Mouse (Mus musculus) kidney, adult 2 months (tissue): ENCODE measurements around the gene Slain2. TPM values are rescaled to one million over a fixed set of nuclear protein-coding genes. Genes with fewer than 3 reads are reported as not detected.
A peak's percentile ranks its signal among the peaks of the same experiment; 100 is the strongest.

Source experiments
- DNase-seq: peaks from one replicate; pipeline ENCODE4 v3.0.0; 2021
- H3K27ac ChIP-seq: fragments of 200-500 bp; 2 replicates; pipeline ENCODE4 v1.5.1; 2012; ENCODE audit warnings: low read depth, low read length, control low read depth, inconsistent platforms; ENCODE audit not compliant: insufficient read depth
- H3K27me3 ChIP-seq: fragments of 200-500 bp; replicated peaks from 2 replicates; pipeline ENCODE4 v1.6.1; 2012; ENCODE audit warnings: mild to moderate bottlenecking, moderate library complexity, low read length, inconsistent platforms; ENCODE audit not compliant: control insufficient read depth, insufficient read depth
- H3K36me3 ChIP-seq: fragments of 200-500 bp; 2 replicates; pipeline ENCODE4 v1.6.1; 2012; ENCODE audit warnings: mild to moderate bottlenecking, moderate library complexity, low read length, inconsistent platforms; ENCODE audit not compliant: control insufficient read depth, insufficient read depth
- H3K4me1 ChIP-seq: fragments of 200-500 bp; 2 replicates; pipeline ENCODE4 v1.6.1; 2011; ENCODE audit warnings: low read length; ENCODE audit not compliant: control insufficient read depth, insufficient read depth
- H3K4me3 ChIP-seq: fragments of 200-500 bp; 2 replicates; pipeline ENCODE4 v1.5.1; 2011; ENCODE audit warnings: mild to moderate bottlenecking, low read depth, low read length, control low read depth; ENCODE audit not compliant: insufficient read depth
- CTCF ChIP-seq: fragments of 200-500 bp; conservative IDR thresholded peaks from 2 replicates; pipeline ENCODE4 v1.5.1; 2011; ENCODE audit warnings: low read depth, mild to moderate bottlenecking, control low read depth, low read length, moderate library complexity, mixed read lengths; ENCODE audit not compliant: insufficient read depth, insufficient read length
- POLR2A ChIP-seq: fragments of 200-500 bp; IDR thresholded peaks from one replicate; pipeline ENCODE4 v1.6.1; 2011; ENCODE audit warnings: low read depth, low read length, control low read depth
- WGBS: fragments of 180-500 bp; shearing (Covaris S2); methylation state at CpG from one replicate; pipeline ENCODE4 v1.1.7; 2018; 5-methylcytosine and 5-hydroxymethylcytosine counted together
- polyA plus RNA-seq: library from polyadenylated mRNA; depleted of rRNA; stranded (reverse); fragments of >200 nt; gene quantifications from 2 replicates; pipeline ENCODE4 v1.2.3, GENCODE M21; 2012

Slain2 gene
- polyA plus RNA-seq, 1 experiment: 24.3 TPM

DNA sequence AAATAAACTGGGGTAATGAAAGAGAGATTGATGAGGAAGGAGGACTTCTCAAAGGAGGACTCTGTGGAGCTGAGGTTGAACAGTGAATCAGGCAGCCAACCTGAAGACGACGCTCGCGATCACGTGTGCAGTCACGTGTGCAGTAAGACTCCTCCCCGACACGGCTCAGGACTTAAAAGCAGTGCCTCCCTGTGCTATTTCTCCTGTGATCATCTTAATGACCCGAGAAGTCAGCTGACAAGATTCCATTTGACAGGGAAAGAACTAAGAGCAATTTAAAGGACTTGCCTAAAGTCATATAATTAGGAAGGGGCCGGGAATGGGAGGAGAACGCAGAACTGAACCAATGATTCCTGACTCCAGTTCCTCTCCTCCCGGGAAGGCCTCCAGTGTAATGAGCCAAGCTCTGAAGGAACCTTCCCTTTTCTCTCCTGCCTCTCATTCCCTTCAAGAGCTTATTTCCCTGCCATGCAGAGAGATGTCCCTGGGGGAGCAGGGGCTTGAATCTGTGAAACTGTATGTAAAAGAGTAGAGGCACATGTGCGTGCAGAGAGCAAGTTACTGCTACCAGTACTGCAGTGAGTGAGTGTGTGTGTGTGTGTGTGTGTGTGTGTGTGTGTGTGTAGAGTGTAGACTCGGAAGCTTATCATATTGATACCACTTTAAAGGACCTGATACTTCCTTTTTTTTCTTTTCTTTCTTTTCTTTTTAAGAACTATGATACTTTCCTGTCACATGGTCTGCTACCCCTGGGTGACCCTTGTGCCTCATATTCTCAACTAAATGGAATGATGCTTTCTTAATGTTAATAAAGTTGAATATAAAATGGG lies 44.1 kb upstream of the Slain2 start:
- no peak overlapping the region for H3K27ac ChIP-seq
- peak; percentile 77 for DNase-seq
- H3K36me3 ChIP-seq: no peaks in the 10 kb centered on the region
- no peak overlapping the region for H3K4me3 ChIP-seq
- H3K4me1 ChIP-seq: peaks cover 21% of the 10 kb centered on the region; the same call in 1 of the 2 replicates
- TF ChIP-seq POLR2A (no peak), CTCF (no peak)
- H3K27me3 ChIP-seq: no peaks in the 10 kb centered on the region
- WGBS: 41% methylated on average over 14 of the region's 14 CpGs

GRCm38 (mm10) chr5:72871114-72871513 lies 43.0 kb upstream of the Slain2 start:
- Histone ChIP-seq H3K27me3 (no peaks in the 10 kb centered on the region), H3K4me3 (no peak overlapping the region), H3K36me3 (no peaks in the 10 kb centered on the region), H3K4me1 (peaks cover 21% of the 10 kb centered on the region; the same call in 1 of the 2 replicates), H3K27ac (no peak overlapping the region)
- no peak for DNase-seq
- TF ChIP-seq CTCF (peak; percentile 36), POLR2A (no peak)
- WGBS: 86% methylated on average over 4 of the region's 4 CpGs

DNA sequence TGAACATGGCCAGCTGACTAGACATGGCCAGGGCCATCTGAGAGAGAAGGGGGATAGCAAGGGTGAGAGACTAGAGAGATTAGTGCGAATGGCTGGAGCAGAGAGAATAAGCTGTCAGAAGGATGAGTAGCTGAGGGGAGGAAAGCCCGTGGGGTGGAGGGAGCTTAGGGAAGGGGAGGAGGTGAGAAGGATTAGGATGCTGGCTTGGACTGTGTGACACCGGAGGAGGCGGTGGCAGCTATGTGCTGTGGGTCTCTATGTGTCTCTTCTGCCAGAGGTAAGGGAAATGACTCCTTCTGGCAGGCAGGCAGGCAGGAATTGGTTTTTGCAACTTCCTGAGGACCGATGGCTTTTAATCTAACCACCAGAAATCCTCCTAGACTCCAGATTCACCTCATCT lies 34.4 kb upstream of the Slain2 start:
- Histone ChIP-seq H3K4me1 (peaks cover 6% of the 10 kb centered on the region; the same call in 1 of the 2 replicates), H3K4me3 (no peak overlapping the region), H3K27ac (no peak overlapping the region), H3K36me3 (no peaks in the 10 kb centered on the region), H3K27me3 (no peaks in the 10 kb centered on the region)
- TF ChIP-seq CTCF (no peak), POLR2A (no peak)
- WGBS: 53% methylated on average over 5 of the region's 5 CpGs
- DNase-seq: no peak

- 85% methylated on average over 12 of the region's 12 CpGs for WGBS
- H3K4me1 ChIP-seq: peaks cover 2% of the 10 kb centered on the region; the same call in 1 of the 2 replicates
- no peaks in the 10 kb centered on the region for H3K27me3 ChIP-seq
- H3K36me3 ChIP-seq: no peaks in the 10 kb centered on the region
- no peak overlapping the region for H3K27ac ChIP-seq
- H3K4me3 ChIP-seq: no peak overlapping the region
- no peak for DNase-seq
- TF ChIP-seq POLR2A (no peak), CTCF (no peak)
Observed at GRCm38 (mm10) chr5:72881748-72882411, 32.2 kb upstream of the Slain2 start.

GRCm38 (mm10) chr5:72882412-72882765 lies 31.7 kb upstream of the Slain2 start:
- H3K27me3 ChIP-seq: no peaks in the 10 kb centered on the region
- DNase-seq: no peak
- H3K4me3 ChIP-seq: no peak overlapping the region
- H3K36me3 ChIP-seq: no peaks in the 10 kb centered on the region
- H3K4me1 ChIP-seq: peaks cover 2% of the 10 kb centered on the region; the same call in 1 of the 2 replicates
- no peak overlapping the region for H3K27ac ChIP-seq
- TF ChIP-seq CTCF (no peak), POLR2A (no peak)
- whole genome bisulfite sequencing: 62% methylated on average over 2 of the region's 2 CpGs

- TF ChIP-seq POLR2A: no peak
- TF ChIP-seq CTCF: no peak
- no peak for DNase-seq
- 64% methylated on average over 3 of the region's 3 CpGs for WGBS
- Histone ChIP-seq H3K4me3 (no peak overlapping the region), H3K27ac (no peak overlapping the region), H3K27me3 (no peaks in the 10 kb centered on the region), H3K36me3 (no peaks in the 10 kb centered on the region), H3K4me1 (no peaks in the 10 kb centered on the region; the same call in 1 of the 2 replicates)
Observed at GRCm38 (mm10) chr5:72883706-72884105, 30.4 kb upstream of the Slain2 start.

DNA sequence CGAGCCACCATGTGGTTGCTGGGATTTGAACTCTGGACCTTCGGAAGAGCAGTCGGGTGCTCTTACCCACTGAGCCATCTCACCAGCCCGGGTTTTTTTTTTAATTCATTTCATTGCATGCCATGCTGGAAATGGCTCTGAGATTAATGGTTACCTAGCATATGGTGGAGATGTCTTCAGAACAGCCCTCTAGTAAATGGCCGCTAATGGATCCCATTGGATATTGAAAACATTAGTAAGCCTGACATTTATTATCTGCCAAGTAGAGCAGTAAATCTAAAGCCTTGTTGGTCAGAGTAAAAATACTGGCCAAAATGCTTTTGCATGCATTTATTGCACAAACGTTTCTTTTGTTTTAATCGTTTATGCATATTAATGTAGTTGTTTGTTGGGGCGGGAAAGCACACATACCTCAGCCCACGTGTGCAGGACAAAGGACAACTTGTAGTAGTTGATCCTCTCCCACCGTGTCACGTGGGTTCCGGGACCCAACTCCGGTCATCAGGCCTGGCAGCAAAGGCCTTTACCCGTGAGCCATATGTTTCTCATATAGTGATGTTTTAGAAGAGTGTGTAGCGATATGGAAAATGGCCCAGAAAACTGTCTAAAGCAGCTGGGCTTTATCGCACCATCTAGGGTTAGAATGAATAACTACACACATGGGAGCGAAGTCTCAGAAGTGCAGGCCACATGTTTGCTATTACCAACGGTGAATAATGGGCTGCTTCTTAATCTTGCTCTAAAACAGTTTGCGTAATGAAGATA lies 27.5 kb upstream of the Slain2 start:
- Histone ChIP-seq H3K4me1 (no peaks in the 10 kb centered on the region; the same call in 1 of the 2 replicates), H3K36me3 (no peaks in the 10 kb centered on the region), H3K27ac (no peak overlapping the region), H3K4me3 (no peak overlapping the region), H3K27me3 (no peaks in the 10 kb centered on the region)
- WGBS: 78% methylated on average over 19 of the region's 19 CpGs
- DNase-seq: no peak
- TF ChIP-seq CTCF (no peak), POLR2A (no peak)
